Mouse (Mus musculus): ENCODE data around the gene Mast4. TPM values are rescaled to one million over a fixed set of nuclear protein-coding genes. Genes with fewer than 3 reads are reported as not detected.

The Mast4 gene
- polyA plus RNA-seq, 1 experiment from 2014 or later = 14.6 TPM

GRCm38 (mm10) chr13:103151944-103152343 lies 182.4 kb downstream of the Mast4 start:
- Histone ChIP-seq H3K27ac (replicated peaks) (no peak overlapping the region), H3K9me3 (no peaks in the 10 kb centered on the region), H3K4me3 (no peak overlapping the region), H3K4me2 (replicated peaks) (no peak overlapping the region), H3K27me3 (no peaks in the 10 kb centered on the region), H3K4me1 (no peaks in the 10 kb centered on the region), H3K9ac (replicated peaks) (no peak overlapping the region), H3K36me3 (no peaks in the 10 kb centered on the region)
- 79% methylated on average over 8 of the region's 8 CpGs for WGBS
- ATAC-seq (replicated peaks) = no peak

- Histone ChIP-seq H3K27ac (replicated peaks) (no peak overlapping the region), H3K4me3 (no peak overlapping the region), H3K9me3 (no peaks in the 10 kb centered on the region), H3K27me3 (no peaks in the 10 kb centered on the region), H3K4me1 (no peaks in the 10 kb centered on the region), H3K4me2 (replicated peaks) (no peak overlapping the region), H3K36me3 (no peaks in the 10 kb centered on the region), H3K9ac (replicated peaks) (no peak overlapping the region)
- 54% methylated on average over 11 of the region's 11 CpGs for whole genome bisulfite sequencing
- no peak for ATAC-seq (replicated peaks)
Observed at GRCm38 (mm10) chr13:103151171-103151570, 183.1 kb downstream of the Mast4 start.

- Histone ChIP-seq H3K4me3 (no peak overlapping the region), H3K4me2 (replicated peaks) (no peak overlapping the region), H3K27ac (replicated peaks) (no peak overlapping the region), H3K4me1 (no peaks in the 10 kb centered on the region), H3K9ac (replicated peaks) (no peak overlapping the region), H3K27me3 (no peaks in the 10 kb centered on the region), H3K36me3 (no peaks in the 10 kb centered on the region), H3K9me3 (no peaks in the 10 kb centered on the region)
- WGBS = 76% methylated on average over 4 of the region's 4 CpGs
- ATAC-seq (replicated peaks) = no peak
Observed at GRCm38 (mm10) chr13:103150671-103151070, 183.6 kb downstream of the Mast4 start.

GRCm38 (mm10) chr13:103149415-103149814 lies 184.9 kb downstream of the Mast4 start:
- Histone ChIP-seq H3K36me3 (no peaks in the 10 kb centered on the region), H3K27me3 (no peaks in the 10 kb centered on the region), H3K4me2 (replicated peaks) (no peak overlapping the region), H3K27ac (replicated peaks) (no peak overlapping the region), H3K4me3 (no peak overlapping the region), H3K4me1 (no peaks in the 10 kb centered on the region), H3K9me3 (no peaks in the 10 kb centered on the region), H3K9ac (replicated peaks) (no peak overlapping the region)
- 84% methylated on average over 7 of the region's 7 CpGs for WGBS
- no peak for ATAC-seq (replicated peaks)

- H3K4me1 ChIP-seq = no peaks in the 10 kb centered on the region
Observed at GRCm38 (mm10) chr13:103144343-103144742, 190.0 kb downstream of the Mast4 start.

GRCm38 (mm10) chr13:103141304-103141703 lies 193.0 kb downstream of the Mast4 start:
- Histone ChIP-seq H3K4me2 (replicated peaks) (no peak overlapping the region), H3K36me3 (no peaks in the 10 kb centered on the region), H3K9me3 (no peaks in the 10 kb centered on the region), H3K9ac (replicated peaks) (no peak overlapping the region), H3K27ac (replicated peaks) (no peak overlapping the region), H3K4me3 (no peak overlapping the region), H3K27me3 (no peaks in the 10 kb centered on the region), H3K4me1 (no peaks in the 10 kb centered on the region)
- WGBS = 87% methylated on average over 5 of the region's 5 CpGs
- no peak for ATAC-seq (replicated peaks)

More at GRCm38 (mm10) chr13:103144343-103144742, 190.0 kb downstream of the Mast4 start:
- Histone ChIP-seq H3K9me3 (no peaks in the 10 kb centered on the region), H3K9ac (replicated peaks) (no peak overlapping the region), H3K27ac (replicated peaks) (no peak overlapping the region), H3K4me2 (replicated peaks) (no peak overlapping the region), H3K27me3 (no peaks in the 10 kb centered on the region), H3K36me3 (no peaks in the 10 kb centered on the region), H3K4me3 (no peak overlapping the region)
- ATAC-seq (replicated peaks) = no peak
- WGBS = 64% methylated on average over 5 of the region's 5 CpGs

GRCm38 (mm10) chr13:103140051-103140450 lies 194.2 kb downstream of the Mast4 start:
- H3K27ac ChIP-seq (replicated peaks) = no peak overlapping the region
- H3K4me2 ChIP-seq (replicated peaks) = no peak overlapping the region
- H3K9ac ChIP-seq (replicated peaks) = no peak overlapping the region
- H3K9me3 ChIP-seq = no peaks in the 10 kb centered on the region
- H3K36me3 ChIP-seq = no peaks in the 10 kb centered on the region
- no peaks in the 10 kb centered on the region for H3K27me3 ChIP-seq
- no peak for ATAC-seq (replicated peaks)
- no peaks in the 10 kb centered on the region for H3K4me1 ChIP-seq
- H3K4me3 ChIP-seq = no peak overlapping the region
- WGBS = 93% methylated on average over 13 of the region's 13 CpGs

- Histone ChIP-seq H3K27ac (replicated peaks) (no peak overlapping the region), H3K9ac (replicated peaks) (no peak overlapping the region), H3K27me3 (no peaks in the 10 kb centered on the region), H3K4me3 (no peak overlapping the region), H3K4me2 (replicated peaks) (no peak overlapping the region), H3K9me3 (no peaks in the 10 kb centered on the region), H3K36me3 (no peaks in the 10 kb centered on the region), H3K4me1 (no peaks in the 10 kb centered on the region)
- ATAC-seq (replicated peaks) = no peak
Observed at GRCm38 (mm10) chr13:103138298-103138697, 196.0 kb downstream of the Mast4 start.

GRCm38 (mm10) chr13:103135224-103135883 lies 198.9 kb downstream of the Mast4 start:
- Histone ChIP-seq H3K4me1 (no peaks in the 10 kb centered on the region), H3K4me3 (no peak overlapping the region), H3K9me3 (no peaks in the 10 kb centered on the region), H3K4me2 (replicated peaks) (no peak overlapping the region), H3K27me3 (no peaks in the 10 kb centered on the region), H3K36me3 (no peaks in the 10 kb centered on the region), H3K9ac (replicated peaks) (no peak overlapping the region), H3K27ac (replicated peaks) (no peak overlapping the region)
- ATAC-seq (replicated peaks) = no peak
- WGBS = 89% methylated on average over 17 of the region's 17 CpGs

GRCm38 (mm10) chr13:103131781-103132180 lies 202.5 kb downstream of the Mast4 start:
- no peaks in the 10 kb centered on the region for H3K36me3 ChIP-seq
- no peak overlapping the region for H3K27ac ChIP-seq (replicated peaks)
- no peak overlapping the region for H3K9ac ChIP-seq (replicated peaks)
- peaks cover 5% of the 10 kb centered on the region for H3K4me1 ChIP-seq
- H3K9me3 ChIP-seq = no peaks in the 10 kb centered on the region
- no peaks in the 10 kb centered on the region for H3K27me3 ChIP-seq
- no peak for ATAC-seq (replicated peaks)
- no peak overlapping the region for H3K4me2 ChIP-seq (replicated peaks)
- no peak overlapping the region for H3K4me3 ChIP-seq
- 86% methylated on average over 2 of the region's 2 CpGs for WGBS

GRCm38 (mm10) chr13:103129130-103129797 lies 205.0 kb downstream of the Mast4 start:
- no peak overlapping the region for H3K4me2 ChIP-seq (replicated peaks)
- WGBS = 28% methylated on average over 6 of the region's 6 CpGs
- ATAC-seq (replicated peaks) = no peak
- H3K27me3 ChIP-seq = no peaks in the 10 kb centered on the region
- no peak overlapping the region for H3K9ac ChIP-seq (replicated peaks)
- H3K36me3 ChIP-seq = no peaks in the 10 kb centered on the region
- H3K4me1 ChIP-seq = peaks cover 8% of the 10 kb centered on the region
- no peak overlapping the region for H3K27ac ChIP-seq (replicated peaks)
- H3K9me3 ChIP-seq = no peaks in the 10 kb centered on the region
- H3K4me3 ChIP-seq = no peak overlapping the region

GRCm38 (mm10) chr13:103128729-103129128 lies 205.6 kb downstream of the Mast4 start:
- Histone ChIP-seq H3K27ac (replicated peaks) (no peak overlapping the region), H3K9ac (replicated peaks) (no peak overlapping the region)
- 66% methylated on average over 7 of the region's 7 CpGs for WGBS

GRCm38 (mm10) chr13:103127594-103127993 lies 206.7 kb downstream of the Mast4 start:
- Histone ChIP-seq H3K4me3 (no peak overlapping the region), H3K4me2 (replicated peaks) (no peak overlapping the region), H3K9me3 (no peaks in the 10 kb centered on the region), H3K36me3 (no peaks in the 10 kb centered on the region), H3K27me3 (no peaks in the 10 kb centered on the region), H3K9ac (replicated peaks) (no peak overlapping the region), H3K27ac (replicated peaks) (no peak overlapping the region), H3K4me1 (peaks cover 8% of the 10 kb centered on the region)
- 67% methylated on average over 5 of the region's 5 CpGs for WGBS
- ATAC-seq (replicated peaks) = peak; percentile 57; the same call in 1 of the 2 replicates

More at GRCm38 (mm10) chr13:103128729-103129128, 205.6 kb downstream of the Mast4 start:
- H3K9me3 ChIP-seq = no peaks in the 10 kb centered on the region
- no peaks in the 10 kb centered on the region for H3K36me3 ChIP-seq
- H3K27me3 ChIP-seq = no peaks in the 10 kb centered on the region
- no peak for ATAC-seq (replicated peaks)
- no peak overlapping the region for H3K4me2 ChIP-seq (replicated peaks)
- no peak overlapping the region for H3K4me3 ChIP-seq
- peaks cover 8% of the 10 kb centered on the region for H3K4me1 ChIP-seq
